Comparison of ENCODE assay signal across 29 mouse cellular contexts in genomic region chr1:161333151-161333550, GRCm38 (mm10).
"Had no signal": no experiment of that assay in that cellular context is flagged by ENCODE, and none has a peak within 500 bp of the region (broad histone marks: within the 10 kb centered on the region; RNA-seq: fewer than 3 reads in every experiment).

No protein-coding gene starts in this region.

- H3K4me2 ChIP-seq: heart, embryonic 11.5 days; heart, embryonic 13.5 days; heart, embryonic 15.5 days; hindbrain, embryonic 12.5 days; hindbrain, embryonic 14.5 days; intestine, embryonic 15.5 days; kidney, embryonic 15.5 days; limb, embryonic 12.5 days; liver, embryonic 11.5 days; liver, embryonic 13.5 days had no signal

- H3K9ac ChIP-seq: heart, embryonic 13.5 days; heart, embryonic 15.5 days; hindbrain, embryonic 12.5 days; hindbrain, embryonic 14.5 days; intestine, embryonic 15.5 days; kidney, embryonic 15.5 days; limb, embryonic 12.5 days; liver, embryonic 13.5 days had no signal

- DNase-seq: gastrocnemius, postnatal 14 days; gastrocnemius, postnatal 36 days; heart, adult 11 months; heart, adult 2 months; heart, postnatal 14 days; heart, postnatal 4 days; kidney, adult 11 months; kidney, adult 2 months; kidney, adult 9 months; kidney, postnatal 14 days; kidney, postnatal 36 days; layer of hippocampus, adult 9-11 months; liver; liver, embryonic 13.5 days had no signal

- ATAC-seq: hindbrain, embryonic 16.5 days; inflammation-experienced regulatory T-cells, adult 6 months; intestine, embryonic 15.5 days had no signal

- H3K36me3 ChIP-seq: heart, embryonic 13.5 days; heart, embryonic 15.5 days; hindbrain, embryonic 10.5 days; hindbrain, embryonic 12.5 days; intestine, embryonic 15.5 days; kidney, embryonic 15.5 days; limb, embryonic 10.5 days; limb, embryonic 12.5 days; liver, embryonic 13.5 days had no signal

- H3K27me3 ChIP-seq: heart, embryonic 13.5 days; heart, embryonic 15.5 days; hindbrain, embryonic 12.5 days; intestine, embryonic 15.5 days; kidney, embryonic 15.5 days; limb, embryonic 12.5 days; liver, embryonic 13.5 days had no signal

- H3K4me1 ChIP-seq: heart, embryonic 13.5 days; heart, embryonic 15.5 days; hindbrain, embryonic 10.5 days; hindbrain, embryonic 12.5 days; intestine, embryonic 15.5 days; kidney, embryonic 15.5 days; limb, embryonic 10.5 days; limb, embryonic 12.5 days; liver, embryonic 13.5 days had no signal

- H3K4me3 ChIP-seq: heart, adult 2 months; heart, embryonic 13.5 days; heart, embryonic 15.5 days; hindbrain, embryonic 10.5 days; hindbrain, embryonic 12.5 days; intestine, embryonic 15.5 days; kidney, embryonic 15.5 days; left cerebral cortex, adult 2 months; limb, embryonic 10.5 days; limb, embryonic 12.5 days; liver, embryonic 13.5 days had no signal

- H3K27ac ChIP-seq: heart, adult 2 months; heart, embryonic 13.5 days; heart, embryonic 15.5 days; hindbrain, embryonic 10.5 days; hindbrain, embryonic 12.5 days; hindbrain, embryonic 14.5 days; intestine, embryonic 15.5 days; kidney, embryonic 15.5 days; kidney, postnatal 0 days; left cerebral cortex, adult 2 months; limb, embryonic 10.5 days; limb, embryonic 12.5 days; liver, embryonic 13.5 days had no signal

- H3K9me3 ChIP-seq: heart, embryonic 13.5 days; heart, embryonic 15.5 days; hindbrain, embryonic 10.5 days; hindbrain, embryonic 12.5 days; intestine, embryonic 15.5 days; kidney, embryonic 15.5 days; limb, embryonic 10.5 days; limb, embryonic 12.5 days; liver, embryonic 13.5 days had no signal
